Mouse (Mus musculus): ENCODE results near the gene Cyb5d2.
"Not testable (repeated sequence)": the region's sequence is repeated elsewhere in the genome, so short reads cannot be mapped to it uniquely, and the experiment has no call there.

Cyb5d2 gene

DNA sequence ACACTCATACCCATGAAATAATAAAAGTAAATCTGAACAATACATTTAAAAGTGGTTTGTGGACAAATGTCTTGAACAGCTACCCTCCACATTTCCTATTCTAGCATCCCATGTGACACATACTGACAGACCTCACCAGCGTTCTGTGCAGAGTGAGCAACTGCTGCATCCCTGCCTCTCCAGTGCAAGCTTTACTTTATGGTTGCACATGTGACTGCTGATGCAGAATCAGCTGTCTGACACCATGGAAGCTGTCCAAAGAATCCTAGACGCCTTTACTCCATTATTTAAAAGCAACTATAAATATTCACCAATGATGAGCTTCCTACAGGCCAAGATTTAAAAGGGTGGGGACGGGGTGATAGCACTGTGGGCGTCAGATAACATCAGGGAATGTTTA lies 24.5 kb downstream of the Cyb5d2 start:
- DNase-seq = no peak

DNA sequence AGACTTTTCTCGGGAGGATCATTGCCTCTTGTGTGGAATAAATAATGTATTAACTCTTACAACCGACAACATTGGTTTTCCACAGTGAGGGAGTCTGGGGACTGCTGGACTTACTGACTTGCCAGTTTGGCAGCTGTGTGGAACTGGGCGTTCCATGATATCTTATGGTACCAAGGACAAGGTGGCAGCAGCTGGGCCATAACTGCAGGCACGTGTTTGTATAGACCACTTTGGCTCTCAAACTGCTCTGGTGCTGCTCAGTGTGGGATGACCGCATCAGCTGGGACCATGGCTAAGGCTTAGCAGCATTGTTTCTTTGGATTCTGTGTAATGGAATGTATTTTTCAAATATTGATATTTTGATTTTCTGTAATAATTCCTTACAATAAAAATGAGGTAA lies 25.1 kb downstream of the Cyb5d2 start:
- DNase-seq = no peak

GRCm38 (mm10) chr11:72770324-72770723 lies 25.6 kb downstream of the Cyb5d2 start:
- DNase-seq = no peak

DNA sequence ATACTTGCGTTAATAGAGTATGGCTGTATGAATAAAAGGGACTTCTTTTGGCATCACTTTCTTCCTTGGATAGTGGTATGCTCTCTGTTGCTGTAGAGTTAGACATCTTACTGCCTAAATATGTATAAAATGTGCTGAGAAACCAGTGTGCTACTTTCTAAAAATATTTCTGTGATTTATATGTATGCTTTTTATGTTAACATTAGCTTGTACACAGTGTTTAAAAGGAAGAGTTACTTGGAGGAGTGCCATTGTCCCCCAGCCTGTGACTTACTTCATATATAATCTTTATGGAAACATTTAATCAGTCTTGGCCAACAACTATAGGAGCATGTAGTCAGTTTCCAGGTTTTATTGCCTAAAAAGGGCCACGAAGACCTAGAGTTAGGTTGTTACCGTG lies 26.9 kb downstream of the Cyb5d2 start:
- no peak for DNase-seq

DNA sequence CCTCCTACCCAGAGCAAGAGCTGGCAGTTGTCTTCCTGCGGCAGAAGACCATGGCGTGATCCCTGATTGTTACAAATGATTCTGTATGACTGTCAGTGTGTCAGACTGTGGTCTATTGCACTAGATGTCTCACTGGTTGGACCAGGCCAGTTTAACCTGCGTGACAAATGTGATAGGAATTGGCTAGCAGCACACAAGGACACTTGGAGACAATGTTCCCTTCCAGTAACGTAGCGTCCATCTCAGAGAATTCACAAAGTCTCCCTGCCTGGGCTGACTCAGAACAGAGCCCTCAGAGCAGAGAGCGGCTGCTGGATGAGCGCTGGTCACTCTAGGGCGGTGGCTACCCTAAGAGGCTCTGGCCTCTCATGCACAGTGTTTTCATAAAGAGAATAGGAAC lies 28.2 kb downstream of the Cyb5d2 start:
- no peak for DNase-seq

- no peak for DNase-seq
Measured at GRCm38 (mm10) chr11:72764270-72764669, 31.7 kb downstream of the Cyb5d2 start.

DNA sequence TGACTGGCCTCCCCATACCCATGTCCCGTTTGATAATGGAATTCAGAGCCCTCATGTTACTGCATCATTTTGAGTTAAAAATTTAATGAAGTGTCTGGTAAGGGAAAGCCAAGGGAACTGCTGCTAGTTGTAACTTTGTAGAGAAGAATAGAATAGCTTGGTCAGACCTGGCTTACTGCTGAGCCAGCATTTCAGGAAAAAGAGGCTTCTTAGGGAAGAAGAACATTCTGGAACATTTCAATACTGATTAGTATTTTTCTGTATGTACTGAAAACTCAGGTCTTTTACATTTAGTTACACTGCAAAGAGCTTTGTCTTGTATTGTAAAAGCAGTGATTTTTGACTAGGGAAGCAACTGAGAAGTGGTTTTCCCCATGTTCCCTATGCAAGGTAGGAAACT lies 35.2 kb downstream of the Cyb5d2 start:
- DNase-seq = no peak

GRCm38 (mm10) chr11:72759581-72759980 lies 36.4 kb downstream of the Cyb5d2 start:
- no peak for DNase-seq

GRCm38 (mm10) chr11:72758316-72758715 lies 37.6 kb downstream of the Cyb5d2 start:
- DNase-seq = no peak

GRCm38 (mm10) chr11:72751956-72752355 lies 44.0 kb downstream of the Cyb5d2 start:
- DNase-seq = no peak

DNA sequence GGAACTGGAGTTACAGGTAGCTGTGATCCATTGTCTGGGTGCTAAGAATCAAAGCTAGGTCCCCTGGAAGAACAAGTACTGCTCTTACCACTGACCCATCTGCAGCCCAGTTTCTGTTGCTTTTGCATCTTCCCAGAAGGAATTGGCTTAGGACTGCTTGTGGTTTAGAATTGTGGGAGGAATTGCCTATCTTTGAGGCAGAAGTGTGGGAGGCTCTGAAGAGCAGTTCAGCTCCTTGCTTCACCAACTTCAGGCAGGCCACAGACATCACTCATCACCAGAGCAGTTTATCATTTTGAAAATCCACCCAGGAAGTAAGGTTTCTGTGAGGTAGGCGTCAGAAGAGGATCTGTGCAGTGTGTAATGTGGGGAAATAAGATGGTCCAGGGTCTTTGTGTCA lies 56.9 kb downstream of the Cyb5d2 start:
- no peak for DNase-seq

- not testable (repeated sequence) for DNase-seq
Measured at GRCm38 (mm10) chr11:72737517-72737916, 58.4 kb downstream of the Cyb5d2 start.

DNA sequence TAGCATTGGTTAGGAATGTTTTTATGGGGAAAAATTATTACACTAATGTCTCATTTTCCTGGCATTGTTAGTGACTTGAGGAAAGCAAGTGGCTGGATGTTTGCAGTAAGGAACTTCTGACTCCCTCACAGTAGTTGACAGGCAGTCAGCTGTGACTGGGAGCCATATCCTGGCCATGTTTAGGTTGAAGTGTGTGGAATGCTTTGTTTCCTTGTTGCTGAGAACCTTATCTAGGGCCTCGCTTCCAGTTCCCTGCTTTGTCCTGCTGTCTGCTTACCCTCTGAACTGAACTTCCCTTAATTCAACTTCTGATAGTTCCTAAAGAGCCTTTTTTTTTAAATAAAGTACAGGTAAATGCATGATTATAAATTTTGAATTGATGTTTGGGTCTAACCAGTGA lies 59.6 kb downstream of the Cyb5d2 start:
- DNase-seq = no peak

DNA sequence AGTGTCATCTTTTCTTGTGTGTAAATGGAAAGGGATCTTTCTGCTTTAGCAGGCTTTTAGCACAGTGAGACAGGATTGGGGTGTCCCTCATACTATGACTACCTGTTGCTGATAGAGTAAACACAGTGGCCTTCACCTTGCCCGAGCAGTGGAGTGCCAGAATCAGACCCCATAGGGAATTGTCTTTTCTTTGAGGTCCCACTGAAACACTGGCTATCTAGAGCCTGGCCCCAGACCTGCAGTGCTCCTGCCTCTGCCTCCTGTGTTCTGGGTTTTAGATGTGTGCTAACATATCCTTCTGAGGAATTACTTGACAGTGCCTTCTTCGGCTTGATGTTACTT lies 60.5 kb downstream of the Cyb5d2 start:
- DNase-seq = no peak

- no peak for DNase-seq
Measured at GRCm38 (mm10) chr11:72734840-72735518, 61.0 kb downstream of the Cyb5d2 start.

- no peak for DNase-seq
Measured at GRCm38 (mm10) chr11:72733736-72734135, 62.2 kb downstream of the Cyb5d2 start.

All from layer of hippocampus, adult 9-11 months (tissue).